Mouse (Mus musculus) neural tube, embryonic 10.5 days (tissue): ENCODE measurements around the gene Gcnt4.

Source experiments
- DNase-seq: peaks from one replicate; pipeline ENCODE4 v3.0.0-alpha.2; 2017; ENCODE audit warnings: low spot score; ENCODE audit errors: extremely low spot score

The Gcnt4 gene

DNA sequence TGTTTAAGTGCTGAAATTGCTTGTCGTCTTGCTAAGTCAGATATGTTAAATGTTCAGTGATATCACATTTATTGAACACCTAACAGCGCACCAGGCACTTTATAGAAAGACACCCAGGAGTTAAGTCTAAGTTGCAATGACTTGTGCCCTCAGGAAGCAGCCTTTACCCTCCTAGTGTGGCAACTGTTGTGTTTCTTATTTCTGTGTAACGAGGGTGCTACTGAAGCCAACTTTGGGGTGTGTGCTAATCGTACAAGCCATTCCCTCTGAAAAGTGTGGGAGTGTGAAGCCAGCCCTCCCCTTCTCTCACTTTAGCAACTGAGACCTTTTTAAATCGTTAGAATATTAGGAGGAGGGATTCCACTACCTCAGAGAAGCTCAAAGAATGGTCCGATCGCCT is 23.2 kb downstream of the Gcnt4 start:
- DNase-seq = no peak

DNA sequence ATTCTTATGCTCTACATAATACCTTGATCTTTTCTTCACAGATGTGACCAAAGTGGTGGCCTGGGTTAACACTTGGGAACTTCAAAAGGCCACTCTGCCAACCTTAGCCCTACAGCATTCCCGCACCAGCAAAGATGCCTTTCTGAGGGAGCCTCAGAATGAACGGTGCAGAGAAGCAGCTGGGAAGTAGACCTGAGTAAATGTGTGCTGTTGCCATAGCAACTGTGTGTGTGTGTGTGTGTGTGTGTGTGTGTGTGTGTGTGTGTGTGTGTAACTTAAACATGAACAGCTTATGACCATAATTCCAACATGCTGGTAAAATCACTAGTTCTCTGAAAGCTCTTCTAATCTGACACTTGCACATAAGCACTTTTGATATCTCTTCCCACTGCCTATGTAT is 27.4 kb downstream of the Gcnt4 start:
- DNase-seq = no peak

DNA sequence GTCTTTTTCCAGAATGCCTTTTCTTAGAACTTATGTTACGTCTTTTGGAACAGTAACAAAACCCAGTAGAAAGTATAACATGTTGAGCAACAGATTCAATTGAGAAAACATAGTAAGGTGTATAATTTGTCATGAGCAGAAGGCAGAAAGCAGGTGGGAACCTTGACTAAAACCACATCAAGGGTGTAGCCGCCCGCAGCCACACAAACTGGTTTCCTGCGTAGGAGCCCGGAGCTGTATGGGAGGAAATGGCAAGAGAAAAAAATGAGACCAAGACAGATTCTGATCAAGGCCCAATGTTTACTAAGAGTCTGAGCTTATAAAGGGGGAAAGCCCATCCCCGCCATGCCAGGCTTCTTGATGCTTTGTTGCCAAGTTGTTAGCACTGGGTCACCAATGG is 32.0 kb downstream of the Gcnt4 start:
- DNase-seq = no peak

GRCm38 (mm10) chr13:96960019-96960418 is 35.5 kb downstream of the Gcnt4 start:
- DNase-seq = no peak

DNA sequence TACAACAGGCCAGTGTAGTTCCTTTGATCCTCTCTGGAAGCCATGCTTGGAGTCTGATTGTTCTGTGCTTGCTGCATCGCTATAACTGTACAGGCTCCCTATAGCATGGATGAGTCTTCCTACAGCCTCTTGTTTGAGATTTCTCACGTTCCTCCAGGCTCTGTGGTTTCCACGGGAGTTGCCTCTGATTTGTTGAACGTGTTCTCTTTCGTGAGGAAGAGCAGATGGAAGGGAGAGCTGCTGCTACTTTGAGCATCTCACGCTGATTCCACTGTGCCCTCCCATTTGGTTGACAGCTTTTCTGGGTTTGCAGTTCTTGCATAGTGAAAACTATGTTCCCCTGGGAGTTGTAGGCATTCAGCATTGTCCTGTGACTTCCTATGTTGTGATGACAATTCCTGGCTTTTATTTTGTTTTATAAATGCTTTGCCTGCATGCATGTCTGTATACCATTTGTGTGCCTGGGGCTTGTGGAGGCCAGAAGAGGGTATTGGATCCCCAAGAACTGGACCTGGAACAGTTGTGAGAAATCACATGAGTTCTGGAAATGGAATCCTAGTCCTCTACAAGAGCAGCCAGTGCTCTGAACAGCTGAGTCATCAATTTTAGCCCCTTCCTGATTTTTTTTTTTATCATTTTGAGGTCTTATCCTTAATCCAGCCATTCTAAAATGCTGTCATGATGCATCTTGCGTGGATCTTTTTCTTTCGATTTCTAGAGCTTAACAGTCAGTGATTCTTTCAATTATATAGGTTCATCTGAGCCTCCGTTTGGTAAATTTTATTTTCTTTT is 37.1 kb downstream of the Gcnt4 start:
- no peak for DNase-seq

GRCm38 (mm10) chr13:96962801-96963200 is 38.3 kb downstream of the Gcnt4 start:
- no peak for DNase-seq

DNA sequence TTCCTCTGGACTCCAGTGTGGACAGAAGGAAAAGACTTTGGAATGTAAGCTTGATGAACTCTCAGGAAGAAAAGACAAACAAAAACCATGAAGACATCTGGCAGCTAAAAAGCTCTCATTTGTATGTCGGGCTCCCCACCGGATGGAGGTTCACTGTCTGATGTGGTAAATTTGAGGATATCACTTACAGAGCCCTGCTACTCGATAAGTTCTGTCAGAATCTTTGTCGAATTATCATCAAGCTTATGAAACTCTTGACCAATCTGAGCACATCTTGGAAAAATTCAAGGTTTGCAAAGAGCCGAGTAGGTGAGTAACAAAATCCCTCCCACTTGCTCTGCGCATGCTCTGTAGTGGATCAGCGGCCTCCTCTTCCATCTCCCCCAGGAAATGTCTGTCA is 40.5 kb downstream of the Gcnt4 start:
- DNase-seq = no peak

GRCm38 (mm10) chr13:96966210-96967089 is 42.0 kb downstream of the Gcnt4 start:
- no peak for DNase-seq

- no peak for DNase-seq
Observed at GRCm38 (mm10) chr13:96967091-96967490, 42.6 kb downstream of the Gcnt4 start.

GRCm38 (mm10) chr13:96967822-96968221 is 43.3 kb downstream of the Gcnt4 start:
- no peak for DNase-seq

GRCm38 (mm10) chr13:96971076-96971475 is 46.6 kb downstream of the Gcnt4 start:
- DNase-seq = no peak

- DNase-seq = no peak
Observed at GRCm38 (mm10) chr13:96971861-96972282, 47.4 kb downstream of the Gcnt4 start.

- no peak for DNase-seq
Observed at GRCm38 (mm10) chr13:96973318-96973717, 48.8 kb downstream of the Gcnt4 start.

GRCm38 (mm10) chr13:96976986-96977595 is 52.6 kb downstream of the Gcnt4 start:
- no peak for DNase-seq

GRCm38 (mm10) chr13:96980561-96980960 is 56.1 kb downstream of the Gcnt4 start:
- no peak for DNase-seq

GRCm38 (mm10) chr13:96983251-96984126 is 59.0 kb downstream of the Gcnt4 start:
- peak; percentile 16 for DNase-seq

- no peak for DNase-seq
Observed at GRCm38 (mm10) chr13:96984688-96985087, 60.2 kb downstream of the Gcnt4 start.

DNA sequence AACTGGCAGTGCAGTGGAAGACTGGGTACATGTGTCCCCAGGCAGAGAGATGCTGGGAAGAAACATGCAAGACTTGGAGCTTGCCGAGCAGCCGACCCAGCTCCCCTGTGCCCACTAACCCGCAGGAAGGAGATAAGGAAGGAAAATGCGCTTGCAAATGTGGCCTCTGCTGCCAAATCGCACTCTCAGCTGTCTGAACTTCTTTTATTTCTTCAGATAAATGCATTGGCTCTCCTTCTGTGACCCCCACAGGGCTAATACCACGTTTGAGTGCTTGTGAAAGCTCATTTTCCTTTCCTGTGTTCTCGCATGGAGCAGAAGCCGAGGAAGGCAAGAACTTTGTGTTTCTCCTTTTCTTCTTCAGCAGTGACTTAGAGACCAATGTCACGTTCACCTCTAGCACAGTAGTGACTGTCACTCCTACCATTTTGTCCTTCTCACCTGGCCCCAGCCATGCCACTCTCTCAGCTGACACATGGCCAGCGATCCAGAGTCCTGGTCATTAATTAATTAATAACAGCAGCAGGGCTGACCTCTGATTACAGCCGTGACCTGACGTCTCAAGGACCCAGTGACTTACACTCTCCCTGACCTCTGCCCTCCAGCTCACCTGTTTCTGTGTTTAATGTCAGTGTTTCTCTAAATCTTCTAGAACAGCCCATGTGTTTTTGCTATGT is 61.2 kb downstream of the Gcnt4 start:
- no peak for DNase-seq

GRCm38 (mm10) chr13:96989129-96989528 is 64.6 kb downstream of the Gcnt4 start:
- no peak for DNase-seq

GRCm38 (mm10) chr13:96990045-96990444 is 65.6 kb downstream of the Gcnt4 start:
- DNase-seq = no peak
